Mouse (Mus musculus) forebrain, embryonic 16.5 days (tissue): Measurements from ENCODE around the gene Pnkd. TPM values are rescaled to one million over a fixed set of nuclear protein-coding genes. Genes with fewer than 3 reads are reported as not detected.

ENCODE experiments used
- ATAC-seq: fragments of 200-750 bp; cut with Nextera tagmentation; 2 replicates; pipeline ENCODE4 v1.8.0; 2017; ENCODE audit warnings: mild to moderate bottlenecking, moderate library complexity
- H3K27ac ChIP-seq: fragments of 300-500 bp; sonication (generic); 2 replicates; pipeline ENCODE4 v1.5.1; 2014; ENCODE audit warnings: low read length, control low read depth
- H3K27me3 ChIP-seq: fragments of 300-500 bp; sonication (generic); replicated peaks from 2 replicates; pipeline ENCODE4 v1.6.1; 2014; ENCODE audit warnings: low read length; ENCODE audit not compliant: control insufficient read depth, insufficient read depth
- H3K36me3 ChIP-seq: fragments of 300-500 bp; sonication (generic); 2 replicates; pipeline ENCODE4 v1.6.1; 2014; ENCODE audit not compliant: control insufficient read depth, insufficient read depth
- H3K4me1 ChIP-seq: fragments of 300-500 bp; sonication (generic); replicated peaks from 2 replicates; pipeline ENCODE4 v1.6.1; 2014; ENCODE audit warnings: low read length; ENCODE audit not compliant: control insufficient read depth, insufficient read depth
- H3K4me2 ChIP-seq: fragments of 300-500 bp; sonication (generic); 2 replicates; pipeline ENCODE4 v1.6.1; 2014; ENCODE audit warnings: mild to moderate bottlenecking, low read length, control low read depth
- H3K4me3 ChIP-seq: fragments of 300-500 bp; sonication (generic); replicated peaks from 2 replicates; pipeline ENCODE4 v1.5.1; 2014; ENCODE audit warnings: mild to moderate bottlenecking, low read length, control low read depth
- H3K9ac ChIP-seq: fragments of 300-500 bp; sonication (generic); replicated peaks from 2 replicates; pipeline ENCODE4 v1.6.1; 2014; ENCODE audit warnings: low read depth, low read length, control low read depth
- H3K9me3 ChIP-seq: fragments of 300-500 bp; sonication (generic); 2 replicates; pipeline ENCODE4 v1.6.1; 2016; ENCODE audit warnings: low read length; ENCODE audit not compliant: control insufficient read depth
- WGBS: fragments of 180-500 bp; shearing (Covaris S2); extraction: QIAGEN DNeasy Blood & Tissue Kit; methylation state at CpG from one replicate; pipeline ENCODE4 v1.1.7; 2014; 5-methylcytosine and 5-hydroxymethylcytosine counted together
- polyA plus RNA-seq: library from polyadenylated mRNA; unstranded; fragments of >200 nt; fragmentation: Nextera tagmentation; extraction: Ambion mirVana; gene quantifications from 2 replicates; pipeline ENCODE4 v1.2.1, GENCODE M21; 2015

Pnkd gene
- polyA plus RNA-seq, 1 experiment from 2014 or later, result 98.4 TPM

- Histone ChIP-seq H3K9me3 (no peaks in the 10 kb centered on the region), H3K27ac (no peak overlapping the region), H3K4me3 (no peak overlapping the region), H3K9ac (no peak overlapping the region), H3K4me1 (no peaks in the 10 kb centered on the region), H3K36me3 (0 out of 2 replicates have a peak, but pooled peaks cover 6% of the 10 kb centered on the region), H3K27me3 (no peaks in the 10 kb centered on the region), H3K4me2 (no peak overlapping the region)
- no peak for ATAC-seq
- whole genome bisulfite sequencing, result 88% methylated on average over 9 of the region's 9 CpGs
Measured at GRCm38 (mm10) chr1:74353453-74354229, 68.9 kb downstream of the Pnkd start.

DNA sequence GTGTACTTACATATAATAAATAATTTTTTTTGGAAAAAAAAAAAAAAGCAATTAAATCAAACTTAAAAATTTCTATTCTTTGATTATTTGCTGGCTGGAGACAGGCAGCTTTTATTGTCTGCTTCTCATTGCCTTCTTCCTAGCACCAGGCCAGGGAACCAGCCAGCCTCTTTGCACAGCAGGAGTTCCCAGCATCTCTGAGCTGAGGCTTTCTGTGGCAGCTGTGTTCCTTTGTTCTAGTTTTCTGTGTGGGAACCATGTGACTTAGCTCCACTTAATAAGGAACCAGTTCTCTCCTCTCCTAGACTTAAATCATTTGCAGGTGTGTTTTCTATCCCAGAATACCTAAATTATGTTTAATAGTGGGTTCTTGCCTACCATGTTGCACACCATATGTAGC lies 72.8 kb downstream of the Pnkd start:
- Histone ChIP-seq H3K27me3 (no peaks in the 10 kb centered on the region), H3K4me3 (no peak overlapping the region), H3K27ac (no peak overlapping the region), H3K4me2 (no peak overlapping the region), H3K36me3 (0 out of 2 replicates have a peak, but pooled peaks cover 4% of the 10 kb centered on the region), H3K9ac (no peak overlapping the region), H3K4me1 (no peaks in the 10 kb centered on the region), H3K9me3 (no peaks in the 10 kb centered on the region)
- ATAC-seq, result no peak

- Histone ChIP-seq H3K9ac (no peak overlapping the region), H3K27me3 (no peaks in the 10 kb centered on the region), H3K27ac (no peak overlapping the region), H3K36me3 (no peaks in the 10 kb centered on the region), H3K4me1 (no peaks in the 10 kb centered on the region), H3K9me3 (no peaks in the 10 kb centered on the region), H3K4me2 (no peak overlapping the region), H3K4me3 (no peak overlapping the region)
- 89% methylated on average over 5 of the region's 5 CpGs for WGBS
- ATAC-seq, result no peak
Measured at GRCm38 (mm10) chr1:74359952-74360517, 75.3 kb downstream of the Pnkd start.

GRCm38 (mm10) chr1:74361812-74362211 lies 77.1 kb downstream of the Pnkd start, which contains the start of gene Catip:
Gene Catip (plus strand): TSS chr1:74362108.
- H3K27me3 ChIP-seq, result no peaks in the 10 kb centered on the region
- no peaks in the 10 kb centered on the region for H3K36me3 ChIP-seq
- peak; percentile 86 for ATAC-seq
- H3K4me3 ChIP-seq, result no peak within 1 kb of the TSS
- no peaks in the 10 kb centered on the region for H3K9me3 ChIP-seq
- no peaks in the 10 kb centered on the region for H3K4me1 ChIP-seq
- H3K27ac ChIP-seq, result no peak within 1 kb of the TSS
- no peak within 1 kb of the TSS for H3K9ac ChIP-seq
- WGBS, result 0% methylated on average over 2 of the region's 2 CpGs
- no peak within 1 kb of the TSS for H3K4me2 ChIP-seq

DNA sequence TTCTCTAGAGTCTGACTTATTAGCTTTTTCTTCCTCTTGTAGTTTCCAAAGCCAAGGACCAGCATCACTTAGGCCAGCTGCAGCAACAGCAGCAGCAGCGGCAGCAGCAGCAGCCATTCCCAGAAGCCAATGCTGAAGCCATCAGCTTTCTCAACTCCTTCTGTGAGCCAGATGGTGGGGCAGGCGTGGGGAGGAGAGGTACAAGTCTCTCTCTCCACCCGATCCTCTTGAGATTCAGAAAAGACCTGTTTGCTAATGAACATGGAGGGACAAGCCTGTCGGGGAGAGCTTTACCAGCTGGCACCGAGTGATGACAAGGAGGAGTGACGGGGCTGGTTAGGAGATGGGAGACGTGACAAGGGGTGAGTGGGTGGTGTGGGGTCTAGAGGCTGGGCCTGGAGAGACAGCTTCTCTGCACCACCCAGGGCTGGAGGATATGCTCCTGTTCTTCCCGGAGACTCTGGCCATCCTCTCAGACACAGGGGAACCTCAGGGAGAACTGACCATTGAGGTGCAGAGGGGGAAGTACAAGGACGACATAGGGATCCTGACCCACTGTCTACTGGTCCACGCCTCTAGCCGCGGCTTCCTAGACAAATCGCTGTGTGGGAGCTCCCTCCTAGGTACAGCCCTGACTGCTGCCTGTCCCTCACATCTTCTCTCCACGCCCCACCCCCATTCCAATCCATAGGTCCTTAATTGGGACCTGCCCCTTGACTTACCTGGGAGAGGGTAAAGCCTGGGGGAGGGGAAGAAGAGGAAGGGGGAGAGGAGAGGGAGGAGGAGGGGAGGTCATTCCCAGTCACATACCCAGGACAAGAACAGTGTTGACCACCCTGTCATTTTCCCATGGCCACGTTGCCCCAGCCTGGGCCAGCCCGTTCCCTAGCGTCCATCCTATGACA lies 77.8 kb downstream of the Pnkd start:
- peak; percentile 27; the same call in 1 of the 2 replicates for ATAC-seq
- Histone ChIP-seq H3K4me2 (no peak overlapping the region), H3K4me3 (no peak overlapping the region), H3K27me3 (no peaks in the 10 kb centered on the region), H3K4me1 (no peaks in the 10 kb centered on the region), H3K36me3 (no peaks in the 10 kb centered on the region), H3K9ac (no peak overlapping the region), H3K27ac (no peak overlapping the region), H3K9me3 (no peaks in the 10 kb centered on the region)
- WGBS, result 68% methylated on average over 17 of the region's 17 CpGs

DNA sequence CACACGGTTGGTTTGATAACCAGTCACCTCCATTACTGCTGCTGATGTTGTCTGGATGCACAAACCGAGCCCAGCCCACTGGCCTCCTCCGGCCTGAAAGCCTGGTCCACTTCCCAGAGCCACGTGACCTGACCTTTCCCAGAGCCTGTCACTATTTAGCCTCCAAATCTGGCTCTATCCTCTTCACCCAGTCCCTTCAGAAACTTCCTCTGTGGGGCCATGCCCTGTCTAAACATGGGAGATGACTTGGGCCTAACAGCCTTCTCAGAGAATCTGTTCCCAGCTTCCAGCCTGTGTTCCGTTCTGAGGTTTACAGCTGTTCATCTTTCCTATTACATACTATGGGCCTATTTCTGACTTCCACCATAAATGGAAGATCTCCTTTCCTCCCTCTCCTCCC lies 78.7 kb downstream of the Pnkd start:
- Histone ChIP-seq H3K36me3 (no peaks in the 10 kb centered on the region), H3K27me3 (no peaks in the 10 kb centered on the region), H3K9ac (no peak overlapping the region), H3K4me3 (no peak overlapping the region), H3K4me2 (no peak overlapping the region), H3K9me3 (no peaks in the 10 kb centered on the region), H3K4me1 (no peaks in the 10 kb centered on the region), H3K27ac (no peak overlapping the region)
- no peak for ATAC-seq
- WGBS, result 78% methylated on average over 5 of the region's 5 CpGs

DNA sequence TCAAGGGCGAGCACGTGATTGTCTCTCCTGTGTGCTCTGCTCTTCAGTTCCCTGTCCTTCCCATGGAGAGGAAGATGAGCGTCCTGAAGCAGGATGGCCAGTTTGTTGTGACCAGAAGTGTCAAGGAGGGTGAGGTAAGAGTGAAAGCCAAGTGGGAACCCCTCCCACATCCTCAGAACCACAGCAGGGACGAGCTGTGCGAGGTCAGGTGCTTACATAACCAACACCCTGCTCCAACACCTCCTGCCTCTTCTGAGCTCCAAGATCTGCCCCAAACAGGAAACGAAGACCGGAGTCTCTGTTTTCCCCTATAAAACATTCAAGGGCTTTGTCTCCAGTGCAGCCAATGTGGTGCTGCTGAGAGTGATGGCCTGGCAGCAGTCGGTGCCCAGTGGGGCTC lies 79.5 kb downstream of the Pnkd start:
- 87% methylated on average over 8 of the region's 8 CpGs for WGBS
- Histone ChIP-seq H3K4me2 (no peak overlapping the region), H3K36me3 (no peaks in the 10 kb centered on the region), H3K9me3 (no peaks in the 10 kb centered on the region), H3K4me3 (no peak overlapping the region), H3K27me3 (no peaks in the 10 kb centered on the region), H3K27ac (no peak overlapping the region), H3K9ac (no peak overlapping the region), H3K4me1 (no peaks in the 10 kb centered on the region)
- ATAC-seq, result no peak

DNA sequence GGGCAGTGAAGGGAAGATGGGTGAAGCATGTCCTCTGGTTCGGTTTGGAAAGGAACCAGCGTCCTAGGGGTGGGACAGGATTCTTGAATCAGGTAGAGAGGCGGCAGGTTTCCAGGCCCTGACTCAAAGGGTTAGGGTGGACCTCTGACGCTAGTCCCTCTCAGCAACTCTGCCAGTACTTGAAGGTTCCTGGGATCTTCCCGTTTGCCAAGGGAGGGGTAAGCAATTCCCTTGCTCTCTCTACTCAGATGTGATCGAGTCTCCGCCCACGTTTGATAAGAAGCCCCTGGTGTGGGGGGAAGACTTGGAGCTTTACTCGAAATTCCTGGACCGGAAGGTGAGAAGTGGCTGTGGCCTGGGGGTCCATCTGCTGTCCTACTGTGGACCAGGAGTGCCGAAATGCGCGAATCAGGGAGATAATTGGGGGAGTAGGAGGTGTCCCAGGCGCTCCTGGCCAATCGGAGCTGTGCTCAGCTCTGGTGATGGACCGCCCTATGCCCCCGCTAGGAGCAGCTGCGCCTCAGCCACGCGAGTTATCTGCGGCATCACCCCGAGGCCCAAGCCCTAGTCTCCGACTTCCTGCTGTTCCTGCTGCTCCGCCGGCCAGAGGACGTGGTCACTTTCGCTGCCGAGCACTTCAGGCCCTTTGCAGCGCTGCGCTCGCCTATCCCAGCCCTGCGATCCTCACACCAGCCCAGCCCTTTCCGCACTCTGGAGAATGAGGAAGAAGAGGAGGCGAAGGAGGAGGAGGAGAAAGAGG lies 83.3 kb downstream of the Pnkd start:
- peak; percentile 65; the same call in 1 of the 2 replicates for ATAC-seq
- H3K4me1 ChIP-seq, result no peaks in the 10 kb centered on the region
- H3K4me3 ChIP-seq, result peak overlapping the region; percentile 32
- 25% methylated on average over 34 of the region's 34 CpGs for WGBS
- peak overlapping the region; percentile 49 for H3K4me2 ChIP-seq
- no peak overlapping the region for H3K27ac ChIP-seq
- no peaks in the 10 kb centered on the region for H3K27me3 ChIP-seq
- H3K9ac ChIP-seq, result 0 out of 2 replicates have a peak overlapping the region, but pooled peaks have one; percentile 38
- no peaks in the 10 kb centered on the region for H3K36me3 ChIP-seq
- no peaks in the 10 kb centered on the region for H3K9me3 ChIP-seq
